Mouse (Mus musculus): Measurements from ENCODE around the gene Dennd1b. TPM values are rescaled to one million over a fixed set of nuclear protein-coding genes. Genes with fewer than 3 reads are reported as not detected.

Gene Dennd1b
- polyA plus RNA-seq, 1 experiment from 2014 or later: 12.2 TPM

GRCm38 (mm10) chr1:139156397-139156796, 193.2 kb downstream of the Dennd1b start:
- H3K4me3 ChIP-seq (ENCODE audit: low read depth, low read length): no peak overlapping the region
- no peak overlapping the region for H3K4me2 ChIP-seq
- DNase-seq (ENCODE audit: low spot score, missing footprints) (peak; percentile 88), ATAC-seq (ENCODE audit: low FRiP score) (no peak)
- H3K36me3 ChIP-seq (ENCODE audit: control insufficient read depth, insufficient read depth, low read length): no peaks in the 10 kb centered on the region
- H3K4me1 ChIP-seq (ENCODE audit: control insufficient read depth, insufficient read depth, low read length): peaks cover 8% of the 10 kb centered on the region
- H3K27me3 ChIP-seq (ENCODE audit: control insufficient read depth, insufficient read depth, low read length): no peaks in the 10 kb centered on the region
- H3K9ac ChIP-seq (ENCODE audit: low read length): no peak overlapping the region
- no peaks in the 10 kb centered on the region for H3K9me3 ChIP-seq (ENCODE audit: control insufficient read depth, low read length)
- WGBS: 33% methylated on average over 3 of the region's 3 CpGs
- H3K27ac ChIP-seq (ENCODE audit: low read depth, low read length): no peak overlapping the region

- no peak for DNase-seq (ENCODE audit: low spot score, missing footprints)
- no peak overlapping the region for H3K9ac ChIP-seq (ENCODE audit: low read length)
- no peaks in the 10 kb centered on the region for H3K27me3 ChIP-seq (ENCODE audit: control insufficient read depth, insufficient read depth, low read length)
- no peak overlapping the region for H3K27ac ChIP-seq (ENCODE audit: low read depth, low read length)
- H3K4me2 ChIP-seq: no peak overlapping the region
- 52% methylated on average over 3 of the region's 3 CpGs for WGBS
- no peaks in the 10 kb centered on the region for H3K9me3 ChIP-seq (ENCODE audit: control insufficient read depth, low read length)
- H3K4me1 ChIP-seq (ENCODE audit: control insufficient read depth, insufficient read depth, low read length): no peaks in the 10 kb centered on the region
- no peaks in the 10 kb centered on the region for H3K36me3 ChIP-seq (ENCODE audit: control insufficient read depth, insufficient read depth, low read length)
- H3K4me3 ChIP-seq (ENCODE audit: low read depth, low read length): no peak overlapping the region
- 0 out of 2 replicates have a peak, but pooled peaks have one; percentile 38 for ATAC-seq (ENCODE audit: low FRiP score)
Observed at GRCm38 (mm10) chr1:139161619-139162018, 198.4 kb downstream of the Dennd1b start.

- peak; percentile 33 for ATAC-seq (ENCODE audit: low FRiP score)
- Histone ChIP-seq H3K4me1 (ENCODE audit: control insufficient read depth, insufficient read depth, low read length) (no peaks in the 10 kb centered on the region), H3K9ac (ENCODE audit: low read length) (no peak overlapping the region), H3K4me2 (no peak overlapping the region), H3K9me3 (ENCODE audit: control insufficient read depth, low read length) (no peaks in the 10 kb centered on the region), H3K27ac (ENCODE audit: low read depth, low read length) (no peak overlapping the region), H3K36me3 (ENCODE audit: control insufficient read depth, insufficient read depth, low read length) (no peaks in the 10 kb centered on the region), H3K4me3 (ENCODE audit: low read depth, low read length) (no peak overlapping the region), H3K27me3 (ENCODE audit: control insufficient read depth, insufficient read depth, low read length) (no peaks in the 10 kb centered on the region)
- WGBS: 52% methylated on average over 5 of the region's 5 CpGs
- DNase-seq (ENCODE audit: low spot score, missing footprints): peak; percentile 90
Observed at GRCm38 (mm10) chr1:139162814-139163213, 199.6 kb downstream of the Dennd1b start.

GRCm38 (mm10) chr1:139174058-139174832, 211.0 kb downstream of the Dennd1b start:
- no peak overlapping the region for H3K4me2 ChIP-seq
- WGBS: 87% methylated on average over 3 of the region's 3 CpGs
- no peaks in the 10 kb centered on the region for H3K9me3 ChIP-seq (ENCODE audit: control insufficient read depth, low read length)
- DNase-seq (ENCODE audit: low spot score, missing footprints) (no peak), ATAC-seq (ENCODE audit: low FRiP score) (no peak)
- no peaks in the 10 kb centered on the region for H3K36me3 ChIP-seq (ENCODE audit: control insufficient read depth, insufficient read depth, low read length)
- no peak overlapping the region for H3K27ac ChIP-seq (ENCODE audit: low read depth, low read length)
- no peak overlapping the region for H3K4me3 ChIP-seq (ENCODE audit: low read depth, low read length)
- no peak overlapping the region for H3K9ac ChIP-seq (ENCODE audit: low read length)
- H3K4me1 ChIP-seq (ENCODE audit: control insufficient read depth, insufficient read depth, low read length): no peaks in the 10 kb centered on the region
- H3K27me3 ChIP-seq (ENCODE audit: control insufficient read depth, insufficient read depth, low read length): no peaks in the 10 kb centered on the region

- WGBS: 73% methylated on average over 1 of the region's 1 CpGs
- no peak for DNase-seq (ENCODE audit: low spot score, missing footprints)
Observed at GRCm38 (mm10) chr1:139179707-139180106, 216.5 kb downstream of the Dennd1b start.

GRCm38 (mm10) chr1:139180481-139181149, 217.4 kb downstream of the Dennd1b start:
- WGBS: 77% methylated on average over 6 of the region's 6 CpGs
- no peaks in the 10 kb centered on the region for H3K4me1 ChIP-seq (ENCODE audit: control insufficient read depth, insufficient read depth, low read length)
- ATAC-seq (ENCODE audit: low FRiP score) (no peak), DNase-seq (ENCODE audit: low spot score, missing footprints) (no peak)
- H3K9me3 ChIP-seq (ENCODE audit: control insufficient read depth, low read length): no peaks in the 10 kb centered on the region
- no peaks in the 10 kb centered on the region for H3K27me3 ChIP-seq (ENCODE audit: control insufficient read depth, insufficient read depth, low read length)
- H3K9ac ChIP-seq (ENCODE audit: low read length): no peak overlapping the region
- H3K4me3 ChIP-seq (ENCODE audit: low read depth, low read length): no peak overlapping the region
- H3K36me3 ChIP-seq (ENCODE audit: control insufficient read depth, insufficient read depth, low read length): no peaks in the 10 kb centered on the region
- H3K27ac ChIP-seq (ENCODE audit: low read depth, low read length): no peak overlapping the region
- no peak overlapping the region for H3K4me2 ChIP-seq

More at GRCm38 (mm10) chr1:139179707-139180106, 216.5 kb downstream of the Dennd1b start:
- Histone ChIP-seq H3K4me2 (no peak overlapping the region), H3K9ac (ENCODE audit: low read length) (no peak overlapping the region), H3K4me3 (ENCODE audit: low read depth, low read length) (no peak overlapping the region), H3K27me3 (ENCODE audit: control insufficient read depth, insufficient read depth, low read length) (no peaks in the 10 kb centered on the region), H3K36me3 (ENCODE audit: control insufficient read depth, insufficient read depth, low read length) (no peaks in the 10 kb centered on the region), H3K27ac (ENCODE audit: low read depth, low read length) (no peak overlapping the region), H3K9me3 (ENCODE audit: control insufficient read depth, low read length) (no peaks in the 10 kb centered on the region), H3K4me1 (ENCODE audit: control insufficient read depth, insufficient read depth, low read length) (no peaks in the 10 kb centered on the region)
- no peak for ATAC-seq (ENCODE audit: low FRiP score)

- Histone ChIP-seq H3K4me1 (ENCODE audit: control insufficient read depth, insufficient read depth, low read length) (peaks cover 7% of the 10 kb centered on the region), H3K4me3 (ENCODE audit: low read depth, low read length) (no peak overlapping the region), H3K9me3 (ENCODE audit: control insufficient read depth, low read length) (no peaks in the 10 kb centered on the region), H3K4me2 (no peak overlapping the region), H3K9ac (ENCODE audit: low read length) (no peak overlapping the region), H3K27ac (ENCODE audit: low read depth, low read length) (no peak overlapping the region), H3K36me3 (ENCODE audit: control insufficient read depth, insufficient read depth, low read length) (no peaks in the 10 kb centered on the region), H3K27me3 (ENCODE audit: control insufficient read depth, insufficient read depth, low read length) (no peaks in the 10 kb centered on the region)
- 84% methylated on average over 3 of the region's 3 CpGs for WGBS
- DNase-seq (ENCODE audit: low spot score, missing footprints) (no peak), ATAC-seq (ENCODE audit: low FRiP score) (no peak)
Observed at GRCm38 (mm10) chr1:139192635-139193034, 229.4 kb downstream of the Dennd1b start.

- Histone ChIP-seq H3K27ac (ENCODE audit: low read depth, low read length) (no peak overlapping the region), H3K36me3 (ENCODE audit: control insufficient read depth, insufficient read depth, low read length) (no peaks in the 10 kb centered on the region), H3K9ac (ENCODE audit: low read length) (no peak overlapping the region), H3K9me3 (ENCODE audit: control insufficient read depth, low read length) (no peaks in the 10 kb centered on the region), H3K4me1 (ENCODE audit: control insufficient read depth, insufficient read depth, low read length) (peaks cover 7% of the 10 kb centered on the region), H3K27me3 (ENCODE audit: control insufficient read depth, insufficient read depth, low read length) (no peaks in the 10 kb centered on the region), H3K4me2 (no peak overlapping the region), H3K4me3 (ENCODE audit: low read depth, low read length) (no peak overlapping the region)
- 53% methylated on average over 2 of the region's 2 CpGs for WGBS
- DNase-seq (ENCODE audit: low spot score, missing footprints) (no peak), ATAC-seq (ENCODE audit: low FRiP score) (peak; percentile 73)
Observed at GRCm38 (mm10) chr1:139194011-139194410, 230.8 kb downstream of the Dennd1b start.

GRCm38 (mm10) chr1:139194428-139195028, 231.3 kb downstream of the Dennd1b start:
- H3K4me1 ChIP-seq (ENCODE audit: control insufficient read depth, insufficient read depth, low read length): peaks cover 7% of the 10 kb centered on the region
- ATAC-seq (ENCODE audit: low FRiP score) (peak; percentile 69), DNase-seq (ENCODE audit: low spot score, missing footprints) (no peak)
- H3K4me2 ChIP-seq: no peak overlapping the region
- H3K36me3 ChIP-seq (ENCODE audit: control insufficient read depth, insufficient read depth, low read length): no peaks in the 10 kb centered on the region
- H3K9me3 ChIP-seq (ENCODE audit: control insufficient read depth, low read length): no peaks in the 10 kb centered on the region
- H3K27me3 ChIP-seq (ENCODE audit: control insufficient read depth, insufficient read depth, low read length): no peaks in the 10 kb centered on the region
- H3K4me3 ChIP-seq (ENCODE audit: low read depth, low read length): no peak overlapping the region
- H3K9ac ChIP-seq (ENCODE audit: low read length): no peak overlapping the region
- WGBS: 10% methylated on average over 5 of the region's 5 CpGs
- no peak overlapping the region for H3K27ac ChIP-seq (ENCODE audit: low read depth, low read length)

All from midbrain, embryonic 11.5 days (tissue).